Mouse (Mus musculus): ENCODE results near the gene Prickle1. TPM values are rescaled to one million over a fixed set of nuclear protein-coding genes. Genes with fewer than 3 reads are reported as not detected.

Gene Prickle1
- polyA plus RNA-seq, 1 experiment = 62.3 TPM

DNA sequence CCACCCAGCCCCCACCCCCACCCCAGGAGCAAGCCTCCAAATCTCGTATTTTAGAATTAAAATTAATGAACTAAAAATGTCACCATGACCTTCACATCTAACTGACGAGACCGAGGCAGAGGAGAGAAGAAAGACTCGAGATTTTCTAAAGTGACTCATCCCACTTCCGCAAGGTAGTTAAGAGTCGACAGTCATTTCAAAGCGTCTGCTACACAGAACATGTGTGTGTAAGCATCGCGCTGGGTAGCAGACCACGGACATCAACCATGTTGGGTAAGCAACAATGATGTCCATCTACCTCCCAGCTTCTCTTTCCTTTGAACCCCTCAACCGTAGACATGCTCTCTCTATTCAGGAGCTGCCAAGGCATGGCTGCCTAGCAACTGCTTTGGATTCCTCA, 12.6 kb downstream of the Prickle1 start:
- no peak overlapping the region for H3K4me3 ChIP-seq (replicated peaks; ENCODE audit: extremely low read depth, low read depth, low read length)
- TF ChIP-seq POLR2A (IDR thresholded peaks at IDR 0.05; ENCODE audit: borderline replicate concordance, extremely low read depth, low read depth, low read length) = no peak
- DNase-seq = no peak
- H3K4me1 ChIP-seq (ENCODE audit: control insufficient read depth, insufficient read depth, low read length) = no peaks in the 10 kb centered on the region; the same call in 1 of the 2 replicates
- 88% methylated on average over 11 of the region's 11 CpGs for WGBS

GRCm38 (mm10) chr15:93581736-93582135, 14.0 kb downstream of the Prickle1 start:
- WGBS = 90% methylated on average over 8 of the region's 8 CpGs
- H3K4me1 ChIP-seq (ENCODE audit: control insufficient read depth, insufficient read depth, low read length) = no peaks in the 10 kb centered on the region; the same call in 1 of the 2 replicates
- TF ChIP-seq POLR2A (IDR thresholded peaks at IDR 0.05; ENCODE audit: borderline replicate concordance, extremely low read depth, low read depth, low read length) (no peak), CTCF (IDR thresholded peaks at IDR 0.05; ENCODE audit: insufficient read depth, low read length) (no peak)
- no peak for DNase-seq
- no peak overlapping the region for H3K4me3 ChIP-seq (replicated peaks; ENCODE audit: extremely low read depth, low read depth, low read length)

DNA sequence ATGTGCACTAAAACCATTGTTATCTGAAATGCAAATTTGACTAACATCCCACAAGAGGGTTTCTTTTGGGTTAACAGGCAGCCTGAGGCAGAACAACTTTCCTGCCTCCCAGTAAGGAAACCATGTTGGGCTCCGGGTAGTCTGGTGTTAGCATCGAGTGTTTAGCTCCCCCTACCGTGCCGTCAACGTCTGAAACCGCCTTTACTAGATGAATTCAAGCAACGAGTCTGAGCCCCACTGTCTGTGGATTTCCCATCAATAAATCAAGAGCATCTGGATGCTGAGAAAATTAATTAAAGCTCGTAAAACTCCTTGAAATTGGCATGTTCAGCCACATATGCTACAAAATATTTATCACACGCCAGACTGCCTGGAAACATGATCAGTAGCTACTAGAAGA, 15.8 kb downstream of the Prickle1 start:
- Histone ChIP-seq H3K4me3 (replicated peaks; ENCODE audit: extremely low read depth, low read depth, low read length) (no peak overlapping the region), H3K4me1 (ENCODE audit: control insufficient read depth, insufficient read depth, low read length) (no peaks in the 10 kb centered on the region; the same call in 1 of the 2 replicates)
- WGBS = 53% methylated on average over 9 of the region's 9 CpGs
- DNase-seq = no peak
- TF ChIP-seq POLR2A (IDR thresholded peaks at IDR 0.05; ENCODE audit: borderline replicate concordance, extremely low read depth, low read depth, low read length) (no peak), CTCF (IDR thresholded peaks at IDR 0.05; ENCODE audit: insufficient read depth, low read length) (peak; percentile 21; the same call in 1 of the 2 replicates)

DNA sequence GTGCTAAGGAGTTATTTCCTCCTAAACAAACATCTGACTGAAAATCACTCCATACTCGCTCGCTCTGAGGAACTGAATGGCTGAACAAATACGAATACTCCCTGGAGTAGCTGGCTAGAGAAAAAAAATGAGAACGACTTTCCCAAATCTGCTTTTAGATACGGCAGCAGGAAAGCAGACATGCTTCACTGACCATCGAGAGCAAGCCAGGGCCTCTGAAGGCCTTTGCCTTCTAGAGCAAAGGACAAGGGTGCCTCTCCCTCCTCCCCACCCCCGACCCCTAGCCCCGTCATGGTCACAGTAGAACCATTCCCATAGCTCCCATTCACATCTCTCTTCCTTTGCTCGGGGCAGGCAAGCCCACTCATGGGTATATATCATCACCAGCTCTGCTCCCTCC, 16.6 kb downstream of the Prickle1 start:
- Histone ChIP-seq H3K4me1 (ENCODE audit: control insufficient read depth, insufficient read depth, low read length) (no peaks in the 10 kb centered on the region; the same call in 1 of the 2 replicates), H3K4me3 (replicated peaks; ENCODE audit: extremely low read depth, low read depth, low read length) (no peak overlapping the region)
- TF ChIP-seq CTCF (IDR thresholded peaks at IDR 0.05; ENCODE audit: insufficient read depth, low read length) (no peak), POLR2A (IDR thresholded peaks at IDR 0.05; ENCODE audit: borderline replicate concordance, extremely low read depth, low read depth, low read length) (no peak)
- DNase-seq = no peak
- 70% methylated on average over 9 of the region's 9 CpGs for WGBS

GRCm38 (mm10) chr15:93576361-93576760, 19.3 kb downstream of the Prickle1 start:
- WGBS = 76% methylated on average over 9 of the region's 9 CpGs
- TF ChIP-seq CTCF (IDR thresholded peaks at IDR 0.05; ENCODE audit: insufficient read depth, low read length) = no peak
- no peak for TF ChIP-seq POLR2A (IDR thresholded peaks at IDR 0.05; ENCODE audit: borderline replicate concordance, extremely low read depth, low read depth, low read length)
- DNase-seq = no peak
- Histone ChIP-seq H3K4me3 (replicated peaks; ENCODE audit: extremely low read depth, low read depth, low read length) (no peak overlapping the region), H3K4me1 (ENCODE audit: control insufficient read depth, insufficient read depth, low read length) (no peaks in the 10 kb centered on the region; the same call in 1 of the 2 replicates)

DNA sequence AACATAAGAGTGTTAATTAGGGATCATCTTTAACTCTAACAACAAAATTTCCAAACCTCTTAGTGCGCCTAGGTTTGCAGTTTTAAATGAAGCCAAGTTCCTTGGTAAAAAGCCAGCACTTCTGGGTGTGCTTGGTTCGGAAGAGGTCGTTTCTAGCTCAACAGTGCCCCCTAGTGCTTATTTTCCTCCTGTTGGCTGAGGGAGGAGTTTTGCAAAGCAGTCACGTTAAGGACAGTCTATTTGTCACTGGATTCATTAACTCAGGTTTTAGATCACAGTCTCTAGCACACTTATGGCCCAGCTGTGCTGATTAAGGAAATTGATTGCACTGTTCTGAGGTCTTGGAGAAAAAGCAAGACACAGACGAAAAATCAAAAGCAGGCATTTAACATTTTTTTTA, 19.8 kb downstream of the Prickle1 start:
- TF ChIP-seq POLR2A (IDR thresholded peaks at IDR 0.05; ENCODE audit: borderline replicate concordance, extremely low read depth, low read depth, low read length) (no peak), CTCF (IDR thresholded peaks at IDR 0.05; ENCODE audit: insufficient read depth, low read length) (peak; percentile 67)
- Histone ChIP-seq H3K4me3 (replicated peaks; ENCODE audit: extremely low read depth, low read depth, low read length) (no peak overlapping the region), H3K4me1 (ENCODE audit: control insufficient read depth, insufficient read depth, low read length) (no peaks in the 10 kb centered on the region; the same call in 1 of the 2 replicates)
- WGBS = 7% methylated on average over 5 of the region's 5 CpGs
- DNase-seq = peak; percentile 64

- TF ChIP-seq CTCF (IDR thresholded peaks at IDR 0.05; ENCODE audit: insufficient read depth, low read length) (no peak), POLR2A (IDR thresholded peaks at IDR 0.05; ENCODE audit: borderline replicate concordance, extremely low read depth, low read depth, low read length) (no peak)
- no peaks in the 10 kb centered on the region for H3K4me1 ChIP-seq (ENCODE audit: control insufficient read depth, insufficient read depth, low read length)
- DNase-seq = no peak
- no peak overlapping the region for H3K4me3 ChIP-seq (replicated peaks; ENCODE audit: extremely low read depth, low read depth, low read length)
- WGBS = 88% methylated on average over 10 of the region's 10 CpGs
These were observed 22.8 kb downstream of the Prickle1 start for GRCm38 (mm10) chr15:93572889-93573288.

- WGBS = 65% methylated on average over 11 of the region's 11 CpGs
- no peak for DNase-seq
- TF ChIP-seq POLR2A (IDR thresholded peaks at IDR 0.05; ENCODE audit: borderline replicate concordance, extremely low read depth, low read depth, low read length) (no peak), CTCF (IDR thresholded peaks at IDR 0.05; ENCODE audit: insufficient read depth, low read length) (no peak)
These were observed 24.7 kb downstream of the Prickle1 start for GRCm38 (mm10) chr15:93570881-93571495.

GRCm38 (mm10) chr15:93568911-93569310, 26.8 kb downstream of the Prickle1 start:
- no peak for TF ChIP-seq CTCF (IDR thresholded peaks at IDR 0.05; ENCODE audit: insufficient read depth, low read length)
- TF ChIP-seq POLR2A (IDR thresholded peaks at IDR 0.05; ENCODE audit: borderline replicate concordance, extremely low read depth, low read depth, low read length) = no peak
- 94% methylated on average over 3 of the region's 3 CpGs for WGBS
- Histone ChIP-seq H3K4me3 (replicated peaks; ENCODE audit: extremely low read depth, low read depth, low read length) (no peak overlapping the region), H3K4me1 (ENCODE audit: control insufficient read depth, insufficient read depth, low read length) (no peaks in the 10 kb centered on the region)
- no peak for DNase-seq

More at GRCm38 (mm10) chr15:93570881-93571495, 24.7 kb downstream of the Prickle1 start:
- no peak overlapping the region for H3K4me3 ChIP-seq (replicated peaks; ENCODE audit: extremely low read depth, low read depth, low read length)
- H3K4me1 ChIP-seq (ENCODE audit: control insufficient read depth, insufficient read depth, low read length) = no peaks in the 10 kb centered on the region

Data from lung, adult 2 months (tissue).